In genomic region chr14:57133161-57133661, GRCm38 (mm10) we compare ENCODE assay signal across 8 mouse cellular contexts. TPM values are rescaled to one million over a fixed set of nuclear protein-coding genes. Genes with fewer than 3 reads are reported as not detected.
DNase-seq lines count a peak whose midpoint lies in the region; ATAC-seq and TF ChIP-seq lines count a peak whose summit lies in the region.

Gene Gjb6 (minus strand): TSS chr14:57133611.

- 3% methylated on average over 33 of the region's 33 CpGs for WGBS in kidney, embryonic 14.5 days
- WGBS in hindbrain, embryonic 13.5 days = 3% methylated on average over 32 of the region's 33 CpGs
- WGBS in liver, embryonic 13.5 days (ENCODE audit: insufficient replicate concordance) = 3% methylated on average over 33 of the region's 33 CpGs
- WGBS in stomach, embryonic 14.5 days = 2% methylated on average over 33 of the region's 33 CpGs

- TF ChIP-seq CTCF in cortical plate, adult 2 months (IDR thresholded peaks at IDR 0.05; ENCODE audit: extremely low read depth, insufficient read depth, low read length) = no peak

- H3K9ac ChIP-seq in kidney, embryonic 14.5 days (ENCODE audit: low read depth, low read length) = peak within 1 kb of the TSS; percentile 37
- H3K9ac ChIP-seq in hindbrain, embryonic 13.5 days = peak within 1 kb of the TSS; percentile 58
- no peak within 1 kb of the TSS for H3K9ac ChIP-seq in liver, embryonic 13.5 days
- H3K9ac ChIP-seq in stomach, embryonic 14.5 days (replicated peaks; ENCODE audit: low read depth, low read length) = no peak within 1 kb of the TSS

- no peak for TF ChIP-seq POLR2A in cortical plate, adult 2 months (IDR thresholded peaks at IDR 0.05; ENCODE audit: extremely low read depth, insufficient read depth, low read length)

- no peak; the same call in 1 of the 2 replicates for ATAC-seq in kidney, embryonic 14.5 days (ENCODE audit: low FRiP score, low TSS enrichment)
- ATAC-seq in hindbrain, embryonic 13.5 days (ENCODE audit: low FRiP score) = peak; percentile 46; the same call in 1 of the 2 replicates
- no peak for ATAC-seq in liver, embryonic 13.5 days (ENCODE audit: low read depth)
- no peak for ATAC-seq in stomach, embryonic 14.5 days (ENCODE audit: insufficient number of reproducible peaks, insufficient read depth, low FRiP score, low read depth)

- no peaks in the 10 kb centered on the region for H3K36me3 ChIP-seq in kidney, embryonic 14.5 days (ENCODE audit: control insufficient read depth, insufficient read depth, low read length)
- no peaks in the 10 kb centered on the region for H3K36me3 ChIP-seq in hindbrain, embryonic 13.5 days
- no peaks in the 10 kb centered on the region for H3K36me3 ChIP-seq in liver, embryonic 13.5 days
- H3K36me3 ChIP-seq in stomach, embryonic 14.5 days (ENCODE audit: control insufficient read depth, insufficient read depth, low read length) = no peaks in the 10 kb centered on the region

- H3K27ac ChIP-seq in kidney, embryonic 14.5 days (ENCODE audit: low read depth, low read length) = no peak within 1 kb of the TSS
- H3K27ac ChIP-seq in cortical plate, adult 2 months (ENCODE audit: insufficient read depth, low read length) = peak within 1 kb of the TSS; percentile 65
- no peak within 1 kb of the TSS for H3K27ac ChIP-seq in hindbrain, embryonic 13.5 days
- H3K27ac ChIP-seq in liver, embryonic 13.5 days = no peak within 1 kb of the TSS
- H3K27ac ChIP-seq in stomach, embryonic 14.5 days (ENCODE audit: low read length) = no peak within 1 kb of the TSS

- peak within 1 kb of the TSS; percentile 74 for H3K4me2 ChIP-seq in kidney, embryonic 14.5 days (replicated peaks; ENCODE audit: low read depth, low read length)
- H3K4me2 ChIP-seq in hindbrain, embryonic 13.5 days = peak within 1 kb of the TSS; percentile 80
- H3K4me2 ChIP-seq in liver, embryonic 13.5 days = peak within 1 kb of the TSS; percentile 37
- H3K4me2 ChIP-seq in stomach, embryonic 14.5 days (replicated peaks; ENCODE audit: low read depth, low read length) = peak within 1 kb of the TSS; percentile 67

- H3K4me1 ChIP-seq in kidney, embryonic 14.5 days (ENCODE audit: control insufficient read depth, insufficient read depth, low read length) = peaks cover 8% of the 10 kb centered on the region; the same call in 1 of the 2 replicates
- H3K4me1 ChIP-seq in cortical plate, adult 2 months (ENCODE audit: control insufficient read depth, insufficient read depth, low read length) = no peaks in the 10 kb centered on the region
- H3K4me1 ChIP-seq in hindbrain, embryonic 13.5 days (replicated peaks) = peaks cover 18% of the 10 kb centered on the region
- H3K4me1 ChIP-seq in liver, embryonic 13.5 days (replicated peaks) = no peaks in the 10 kb centered on the region
- H3K4me1 ChIP-seq in stomach, embryonic 14.5 days (ENCODE audit: control insufficient read depth, insufficient read depth, low read length) = no peaks in the 10 kb centered on the region; the same call in 1 of the 2 replicates

- peak within 1 kb of the TSS; percentile 39 for H3K4me3 ChIP-seq in kidney, embryonic 14.5 days (ENCODE audit: low read length)
- H3K4me3 ChIP-seq in cortical plate, adult 2 months (ENCODE audit: insufficient read depth, low read length) = peak within 1 kb of the TSS; percentile 23
- peak within 1 kb of the TSS; percentile 43 for H3K4me3 ChIP-seq in hindbrain, embryonic 13.5 days
- 0 out of 2 replicates have a peak within 1 kb of the TSS, but pooled peaks have one; percentile 14 for H3K4me3 ChIP-seq in liver, embryonic 13.5 days (replicated peaks)
- peak within 1 kb of the TSS; percentile 34 for H3K4me3 ChIP-seq in stomach, embryonic 14.5 days (ENCODE audit: low read depth, low read length)

- H3K27me3 ChIP-seq in kidney, embryonic 14.5 days (ENCODE audit: control insufficient read depth, insufficient read depth, low read length) = peaks cover 28% of the 10 kb centered on the region
- peaks cover 77% of the 10 kb centered on the region for H3K27me3 ChIP-seq in hindbrain, embryonic 13.5 days
- H3K27me3 ChIP-seq in liver, embryonic 13.5 days = peaks cover 65% of the 10 kb centered on the region
- H3K27me3 ChIP-seq in stomach, embryonic 14.5 days (ENCODE audit: control insufficient read depth, insufficient read depth, low read length) = peaks cover 15% of the 10 kb centered on the region

- DNase-seq in kidney, postnatal 14 days = no peak
- no peak for DNase-seq in liver, embryonic 13.5 days
- no peak for DNase-seq in gastrocnemius, postnatal 36 days
- no peak for DNase-seq in heart, adult 8-10 months (ENCODE audit: low spot score)

- no peaks in the 10 kb centered on the region for H3K9me3 ChIP-seq in kidney, embryonic 14.5 days (ENCODE audit: control insufficient read depth, low read length)
- H3K9me3 ChIP-seq in hindbrain, embryonic 13.5 days = no peaks in the 10 kb centered on the region
- H3K9me3 ChIP-seq in liver, embryonic 13.5 days (replicated peaks) = no peaks in the 10 kb centered on the region
- H3K9me3 ChIP-seq in stomach, embryonic 14.5 days (ENCODE audit: control insufficient read depth, low read depth, low read length) = no peaks in the 10 kb centered on the region

- intact Hi-C loops in gastrocnemius, postnatal 36 days (cut with DNase I) = no loop called here

RNA-seq across cellular contexts. Expression of gene Gjb6, which starts in this region (rescaled TPM):
- polyA plus RNA-seq in kidney, embryonic 14.5 days (2014; fragmentation: Nextera tagmentation; extraction: Ambion mirVana) = 0.30 and 1.2 TPM in 2 replicates
- 101 and 109 TPM in 2 replicates for polyA plus RNA-seq in cortical plate, adult 2 months (2012; rRNA removed)
- polyA plus RNA-seq in hindbrain, embryonic 13.5 days (2015; fragmentation: Nextera tagmentation; extraction: Ambion mirVana) = 18.0 and 18.4 TPM in 2 replicates
- polyA plus RNA-seq in liver, embryonic 13.5 days (2015; fragmentation: Nextera tagmentation; extraction: Ambion mirVana) = 0.13 and 0.27 TPM in 2 replicates
- 0.86 and 1.4 TPM in 2 replicates for polyA plus RNA-seq in stomach, embryonic 14.5 days (2014; fragmentation: Nextera tagmentation; extraction: Ambion mirVana)
- not detected for total RNA-seq in gastrocnemius, postnatal 36 days (2021)
- total RNA-seq in heart, adult 8-10 months (2022) = not detected

Comparison
In these comparisons a context has a peak if more than half of its experiments do, and no peak if none do; other contexts are left out.
1. H3K9ac ChIP-seq: peak in kidney, embryonic 14.5 days (single experiment) and hindbrain, embryonic 13.5 days (single experiment); none in liver, embryonic 13.5 days (single experiment) and stomach, embryonic 14.5 days (single experiment).
2. Peak in every context shown above with its lines, with median percentiles within 50 percentile points of each other: H3K4me2 ChIP-seq and H3K4me3 ChIP-seq.